Mouse (Mus musculus) left cerebral cortex, postnatal 4 days (tissue): ENCODE measurements around the gene Rhot2. TPM values are rescaled to one million over a fixed set of nuclear protein-coding genes. Genes with fewer than 3 reads are reported as not detected.

Experiments
- DNase-seq: peaks from one replicate; pipeline ENCODE4 v3.0.0-alpha.2; 2022
- intact Hi-C: fragments of 180-260 bp; cut with DNase I; formaldehyde crosslinking; loops from one replicate; pipeline ENCODE4 v1.15.1; 2025
- total RNA-seq, 2 experiments: library from RNA; stranded (reverse); gene quantifications; 2 replicates each; pipeline ENCODE4 v1.2.3; 2021

Rhot2 gene
- 10 to 100 TPM; 58.5 to 65.2 TPM for total RNA-seq

GRCm38 (mm10) chr17:25844396-25844901, at the start of gene Rhot2:
Gene Rhot2 (minus strand): TSS chr17:25844851.
- intact Hi-C loops: no loop called here
- peak; percentile 95 for DNase-seq

- peak; percentile 75 for DNase-seq
- intact Hi-C loops: no loop called here
Observed at GRCm38 (mm10) chr17:25893975-25894617, 49.4 kb upstream of the Rhot2 start.

- intact Hi-C loops: no loop called here
- DNase-seq: no peak
Observed at GRCm38 (mm10) chr17:25888837-25889236, 44.2 kb upstream of the Rhot2 start.

GRCm38 (mm10) chr17:25887467-25887866, 42.8 kb upstream of the Rhot2 start:
- DNase-seq: no peak
- intact Hi-C loops: no loop called here

- intact Hi-C loops: no loop called here
- DNase-seq: no peak
Observed at GRCm38 (mm10) chr17:25886806-25887205, 42.2 kb upstream of the Rhot2 start.

GRCm38 (mm10) chr17:25885636-25886035, 41.0 kb upstream of the Rhot2 start:
- no peak for DNase-seq
- intact Hi-C loops: no loop called here

GRCm38 (mm10) chr17:25883824-25884223, 39.2 kb upstream of the Rhot2 start:
- no peak for DNase-seq
- intact Hi-C loops: no loop called here

GRCm38 (mm10) chr17:25883268-25883667, 38.6 kb upstream of the Rhot2 start:
- DNase-seq: no peak
- intact Hi-C loops: no loop called here

- DNase-seq: no peak
- intact Hi-C loops: no loop called here
Observed at GRCm38 (mm10) chr17:25882306-25882705, 37.7 kb upstream of the Rhot2 start.

- DNase-seq: no peak
- intact Hi-C loops: no loop called here
Observed at GRCm38 (mm10) chr17:25881691-25882090, 37.0 kb upstream of the Rhot2 start.

- no peak for DNase-seq
- intact Hi-C loops: no loop called here
Observed at GRCm38 (mm10) chr17:25880913-25881641, 36.4 kb upstream of the Rhot2 start.

- no peak for DNase-seq
- intact Hi-C loops: no loop called here
Observed at GRCm38 (mm10) chr17:25880196-25880910, 35.7 kb upstream of the Rhot2 start, which contains the start of gene Wfikkn1. Gene Wfikkn1 (minus strand): TSS chr17:25880858.

- intact Hi-C loops: no loop called here
Observed at GRCm38 (mm10) chr17:25879750-25880149, 35.1 kb upstream of the Rhot2 start.

GRCm38 (mm10) chr17:25879261-25879660, 34.6 kb upstream of the Rhot2 start:
- intact Hi-C loops: no loop called here
- peak; percentile 51 for DNase-seq

More at GRCm38 (mm10) chr17:25879750-25880149, 35.1 kb upstream of the Rhot2 start:
- no peak for DNase-seq

GRCm38 (mm10) chr17:25878611-25879180, 34.0 kb upstream of the Rhot2 start:
- no peak for DNase-seq
- intact Hi-C loops: no loop called here

- intact Hi-C loops: no loop called here
- DNase-seq: no peak
Observed at GRCm38 (mm10) chr17:25877741-25878610, 33.3 kb upstream of the Rhot2 start.

- DNase-seq: no peak
- intact Hi-C loops: no loop called here
Observed at GRCm38 (mm10) chr17:25877025-25877424, 32.4 kb upstream of the Rhot2 start.

GRCm38 (mm10) chr17:25876347-25876915, 31.8 kb upstream of the Rhot2 start:
- intact Hi-C loops: no loop called here
- no peak for DNase-seq
